Mouse (Mus musculus): ENCODE results near the gene Col19a1.

The Col19a1 gene

GRCm38 (mm10) chr1:24461305-24461887, 125.9 kb downstream of the Col19a1 start:
- no peak for DNase-seq (ENCODE audit: low spot score in 2 of 2)

- no peak for DNase-seq (ENCODE audit: low spot score in 2 of 2)
Observed at GRCm38 (mm10) chr1:24458015-24458414, 129.3 kb downstream of the Col19a1 start.

- no peak for DNase-seq (ENCODE audit: low spot score in 2 of 2)
Observed at GRCm38 (mm10) chr1:24452572-24453269, 134.6 kb downstream of the Col19a1 start.

GRCm38 (mm10) chr1:24452159-24452558, 135.1 kb downstream of the Col19a1 start:
- no peak for DNase-seq (ENCODE audit: low spot score in 2 of 2)

- DNase-seq (ENCODE audit: low spot score in 2 of 2), result no peak
Observed at GRCm38 (mm10) chr1:24437425-24437824, 149.8 kb downstream of the Col19a1 start.

GRCm38 (mm10) chr1:24428306-24428705, 159.0 kb downstream of the Col19a1 start:
- DNase-seq (ENCODE audit: low spot score in 2 of 2), result no peak

- no peak for DNase-seq (ENCODE audit: low spot score in 2 of 2)
Observed at GRCm38 (mm10) chr1:24378125-24378821, 209.0 kb downstream of the Col19a1 start.

- no peak for DNase-seq (ENCODE audit: low spot score in 2 of 2)
Observed at GRCm38 (mm10) chr1:24374902-24375301, 212.4 kb downstream of the Col19a1 start.

- DNase-seq (ENCODE audit: low spot score in 2 of 2), result no peak
Observed at GRCm38 (mm10) chr1:24373671-24374070, 213.6 kb downstream of the Col19a1 start.

GRCm38 (mm10) chr1:24372471-24373258, 214.6 kb downstream of the Col19a1 start:
- DNase-seq (ENCODE audit: low spot score in 2 of 2), result no peak

- DNase-seq (ENCODE audit: low spot score in 2 of 2), result no peak
Observed at GRCm38 (mm10) chr1:24367570-24368517, 219.4 kb downstream of the Col19a1 start.

- no peak for DNase-seq (ENCODE audit: low spot score in 2 of 2)
Observed at GRCm38 (mm10) chr1:24364775-24365174, 222.5 kb downstream of the Col19a1 start.

- no peak for DNase-seq (ENCODE audit: low spot score in 2 of 2)
Observed at GRCm38 (mm10) chr1:24361990-24362635, 225.2 kb downstream of the Col19a1 start.

- DNase-seq (ENCODE audit: low spot score in 2 of 2), result no peak
Observed at GRCm38 (mm10) chr1:24349462-24350217, 237.6 kb downstream of the Col19a1 start.

GRCm38 (mm10) chr1:24347621-24348160, 239.6 kb downstream of the Col19a1 start:
- DNase-seq (ENCODE audit: low spot score in 2 of 2), result no peak

- no peak for DNase-seq (ENCODE audit: low spot score in 2 of 2)
Observed at GRCm38 (mm10) chr1:24337556-24338275, 249.6 kb downstream of the Col19a1 start.

- no peak for DNase-seq (ENCODE audit: low spot score in 2 of 2)
Observed at GRCm38 (mm10) chr1:24336051-24336450, 251.2 kb downstream of the Col19a1 start.

- DNase-seq (ENCODE audit: low spot score in 2 of 2), result no peak
Observed at GRCm38 (mm10) chr1:24316961-24317589, 270.2 kb downstream of the Col19a1 start.
